In the genomic region with DNA sequence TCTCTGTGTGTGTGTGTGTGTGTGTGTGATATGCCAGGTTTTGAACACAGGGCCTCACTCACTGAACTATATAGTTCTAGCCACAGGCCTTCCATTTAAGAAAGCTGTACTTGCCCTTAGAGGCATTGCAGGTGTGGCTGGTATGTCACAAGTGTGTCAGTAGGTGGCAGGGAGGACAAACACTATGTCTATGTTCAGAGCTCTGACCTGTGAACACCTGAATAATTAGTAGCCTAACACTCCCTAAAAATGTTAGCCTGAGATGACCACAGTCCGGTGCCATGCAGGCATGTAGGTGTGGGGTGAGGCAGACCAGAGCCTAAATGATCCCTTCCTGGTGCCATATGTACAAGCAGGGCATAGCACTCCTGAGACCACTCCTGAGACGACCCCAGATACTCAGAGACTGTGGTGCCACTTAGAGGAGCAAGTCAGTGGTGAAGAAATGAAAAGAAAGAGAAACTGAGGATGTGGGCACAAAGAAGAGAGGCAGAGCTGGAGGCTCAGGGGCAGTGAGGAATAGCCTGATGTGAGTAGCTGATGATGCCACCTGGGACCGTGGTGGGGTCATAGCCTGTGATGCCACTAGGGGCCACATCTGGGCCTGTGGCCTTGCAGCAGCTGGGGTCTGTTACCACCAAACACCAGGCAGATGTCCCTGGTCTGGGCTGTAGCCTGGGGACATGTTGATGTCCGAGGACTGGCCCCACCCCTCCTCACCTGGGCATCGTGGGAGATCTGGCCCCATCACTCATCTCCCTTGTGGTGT, we compare ENCODE assay signal across 22 mouse cellular contexts. TPM values are rescaled to one million over a fixed set of nuclear protein-coding genes. Genes with fewer than 3 reads are reported as not detected.
DNase-seq lines count a peak whose midpoint lies in the region; ATAC-seq lines count a peak whose summit lies in the region.
"Had no signal": no experiment of that assay in that cellular context is flagged by ENCODE, and none has a peak within 500 bp of the region (broad histone marks: within the 10 kb centered on the region; RNA-seq: fewer than 3 reads in every experiment).

No protein-coding gene starts in this region.

- no peaks in the 10 kb centered on the region for H3K9me3 ChIP-seq in embryonic facial prominence, embryonic 12.5 days
- no peaks in the 10 kb centered on the region for H3K9me3 ChIP-seq in embryonic facial prominence, embryonic 10.5 days
- no peaks in the 10 kb centered on the region for H3K9me3 ChIP-seq in kidney, embryonic 16.5 days (ENCODE audit: low read length)
- no peaks in the 10 kb centered on the region for H3K9me3 ChIP-seq in midbrain, embryonic 13.5 days
- H3K9me3 ChIP-seq in midbrain, embryonic 14.5 days (ENCODE audit: control insufficient read depth, low read length), result no peaks in the 10 kb centered on the region
- no peaks in the 10 kb centered on the region for H3K9me3 ChIP-seq in stomach, embryonic 16.5 days (replicated peaks; ENCODE audit: control insufficient read depth, low read length)
- H3K9me3 ChIP-seq: heart, embryonic 10.5 days; hindbrain, embryonic 10.5 days; limb, embryonic 12.5 days; liver, embryonic 13.5 days had no signal

- H3K4me2 ChIP-seq in embryonic facial prominence, embryonic 12.5 days (replicated peaks), result no peak overlapping the region
- H3K4me2 ChIP-seq in kidney, embryonic 16.5 days (replicated peaks; ENCODE audit: low read depth, low read length), result no peak overlapping the region
- no peak overlapping the region for H3K4me2 ChIP-seq in midbrain, embryonic 13.5 days (replicated peaks)
- no peak overlapping the region for H3K4me2 ChIP-seq in midbrain, embryonic 14.5 days (ENCODE audit: low read length)
- H3K4me2 ChIP-seq in stomach, embryonic 16.5 days (ENCODE audit: low read depth, low read length), result no peak overlapping the region
- H3K4me2 ChIP-seq: limb, embryonic 12.5 days; liver, embryonic 13.5 days; lung, embryonic 14.5 days had no signal

- H3K9ac ChIP-seq in embryonic facial prominence, embryonic 12.5 days, result no peak overlapping the region
- no peak overlapping the region for H3K9ac ChIP-seq in kidney, embryonic 16.5 days (replicated peaks; ENCODE audit: low read length)
- no peak overlapping the region for H3K9ac ChIP-seq in midbrain, embryonic 13.5 days (replicated peaks)
- no peak overlapping the region for H3K9ac ChIP-seq in midbrain, embryonic 14.5 days (replicated peaks; ENCODE audit: low read length)
- H3K9ac ChIP-seq in stomach, embryonic 16.5 days (ENCODE audit: low read length), result no peak overlapping the region
- H3K9ac ChIP-seq: forebrain, postnatal 0 days; limb, embryonic 12.5 days; liver, embryonic 13.5 days; lung, embryonic 14.5 days had no signal

- 75% methylated on average over 5 of the region's 5 CpGs for WGBS in embryonic facial prominence, embryonic 12.5 days
- 73% methylated on average over 5 of the region's 5 CpGs for WGBS in embryonic facial prominence, embryonic 10.5 days
- WGBS in kidney, embryonic 16.5 days, result 73% methylated on average over 5 of the region's 5 CpGs
- 77% methylated on average over 5 of the region's 5 CpGs for WGBS in midbrain, embryonic 13.5 days
- 83% methylated on average over 5 of the region's 5 CpGs for WGBS in midbrain, embryonic 14.5 days
- 68% methylated on average over 5 of the region's 5 CpGs for WGBS in stomach, embryonic 16.5 days

- H3K4me3 ChIP-seq in embryonic facial prominence, embryonic 12.5 days, result no peak overlapping the region
- no peak overlapping the region for H3K4me3 ChIP-seq in embryonic facial prominence, embryonic 10.5 days
- no peak overlapping the region for H3K4me3 ChIP-seq in kidney, embryonic 16.5 days (ENCODE audit: low read length)
- no peak overlapping the region for H3K4me3 ChIP-seq in midbrain, embryonic 13.5 days (replicated peaks)
- no peak overlapping the region for H3K4me3 ChIP-seq in midbrain, embryonic 14.5 days (replicated peaks; ENCODE audit: low read depth, low read length)
- no peak overlapping the region for H3K4me3 ChIP-seq in stomach, embryonic 16.5 days (replicated peaks; ENCODE audit: low read length)
- H3K4me3 ChIP-seq: heart, embryonic 10.5 days; hindbrain, embryonic 10.5 days; limb, embryonic 12.5 days; liver, embryonic 13.5 days had no signal

- 0 out of 2 replicates have a peak, but pooled peaks have one; percentile 19 for ATAC-seq in embryonic facial prominence, embryonic 12.5 days (ENCODE audit: insufficient number of reproducible peaks, insufficient read depth, low FRiP score, low TSS enrichment)
- ATAC-seq in kidney, embryonic 16.5 days (ENCODE audit: low FRiP score, low TSS enrichment), result peak; percentile 31; the same call in 1 of the 2 replicates
- ATAC-seq in midbrain, embryonic 13.5 days, result 0 out of 2 replicates have a peak, but pooled peaks have one; percentile 27
- no peak for ATAC-seq in midbrain, embryonic 14.5 days (ENCODE audit: low FRiP score, low TSS enrichment)
- 0 out of 2 replicates have a peak, but pooled peaks have one; percentile 24 for ATAC-seq in stomach, embryonic 16.5 days (ENCODE audit: insufficient read depth, low FRiP score)
- ATAC-seq: forebrain, postnatal 0 days; hindbrain, embryonic 16.5 days had no signal

- no peaks in the 10 kb centered on the region for H3K27me3 ChIP-seq in embryonic facial prominence, embryonic 12.5 days
- no peaks in the 10 kb centered on the region for H3K27me3 ChIP-seq in embryonic facial prominence, embryonic 10.5 days (replicated peaks; ENCODE audit: low read depth, poor library complexity, severe bottlenecking)
- H3K27me3 ChIP-seq in kidney, embryonic 16.5 days (ENCODE audit: insufficient read depth, low read length), result no peaks in the 10 kb centered on the region
- no peaks in the 10 kb centered on the region for H3K27me3 ChIP-seq in midbrain, embryonic 13.5 days
- H3K27me3 ChIP-seq in midbrain, embryonic 14.5 days (ENCODE audit: control insufficient read depth, insufficient read depth, low read length), result no peaks in the 10 kb centered on the region
- no peaks in the 10 kb centered on the region for H3K27me3 ChIP-seq in stomach, embryonic 16.5 days (ENCODE audit: control insufficient read depth, insufficient read depth, low read length)
- H3K27me3 ChIP-seq: limb, embryonic 12.5 days; liver, embryonic 13.5 days had no signal

- no peaks in the 10 kb centered on the region for H3K4me1 ChIP-seq in embryonic facial prominence, embryonic 12.5 days
- no peaks in the 10 kb centered on the region for H3K4me1 ChIP-seq in embryonic facial prominence, embryonic 10.5 days
- H3K4me1 ChIP-seq in kidney, embryonic 16.5 days (ENCODE audit: insufficient read depth, low read length), result 0 out of 2 replicates have a peak, but pooled peaks cover 3% of the 10 kb centered on the region
- no peaks in the 10 kb centered on the region for H3K4me1 ChIP-seq in midbrain, embryonic 13.5 days (replicated peaks)
- no peaks in the 10 kb centered on the region for H3K4me1 ChIP-seq in midbrain, embryonic 14.5 days (ENCODE audit: control insufficient read depth, insufficient read depth, low read length)
- H3K4me1 ChIP-seq in stomach, embryonic 16.5 days (ENCODE audit: control insufficient read depth, insufficient read depth, low read length), result no peaks in the 10 kb centered on the region
- H3K4me1 ChIP-seq: hindbrain, embryonic 10.5 days; limb, embryonic 12.5 days had no signal

- H3K27ac ChIP-seq in embryonic facial prominence, embryonic 12.5 days, result no peak overlapping the region
- no peak overlapping the region for H3K27ac ChIP-seq in embryonic facial prominence, embryonic 10.5 days (replicated peaks)
- H3K27ac ChIP-seq in kidney, embryonic 16.5 days (ENCODE audit: low read length), result no peak overlapping the region
- no peak overlapping the region for H3K27ac ChIP-seq in midbrain, embryonic 13.5 days
- H3K27ac ChIP-seq in midbrain, embryonic 14.5 days (replicated peaks; ENCODE audit: low read depth, low read length), result no peak overlapping the region
- no peak overlapping the region for H3K27ac ChIP-seq in stomach, embryonic 16.5 days (ENCODE audit: low read length)
- H3K27ac ChIP-seq: hindbrain, embryonic 10.5 days; limb, embryonic 12.5 days; liver, embryonic 13.5 days; macrophage had no signal

- DNase-seq in embryonic facial prominence, embryonic 10.5 days (ENCODE audit: low spot score), result no peak
- no peak for DNase-seq in kidney, postnatal 25 days
- no peak for DNase-seq in midbrain, embryonic 14.5 days
- DNase-seq: adrenal gland, postnatal 36 days; cerebellum, adult 9-10 months; forebrain, postnatal 0 days; gastrocnemius, postnatal 25 days; kidney, postnatal 14 days; layer of hippocampus, postnatal 36 days; liver, embryonic 13.5 days; lung, embryonic 14.5 days; thymus, adult 18-20 months; thymus, postnatal 36 days had no signal

- no peaks in the 10 kb centered on the region for H3K36me3 ChIP-seq in embryonic facial prominence, embryonic 12.5 days
- H3K36me3 ChIP-seq in embryonic facial prominence, embryonic 10.5 days (replicated peaks), result no peaks in the 10 kb centered on the region
- no peaks in the 10 kb centered on the region for H3K36me3 ChIP-seq in kidney, embryonic 16.5 days (ENCODE audit: insufficient read depth, low read length)
- no peaks in the 10 kb centered on the region for H3K36me3 ChIP-seq in midbrain, embryonic 13.5 days
- H3K36me3 ChIP-seq in midbrain, embryonic 14.5 days (ENCODE audit: control insufficient read depth, insufficient read depth, low read length), result no peaks in the 10 kb centered on the region
- H3K36me3 ChIP-seq in stomach, embryonic 16.5 days (ENCODE audit: control insufficient read depth, insufficient read depth, low read length), result no peaks in the 10 kb centered on the region
- H3K36me3 ChIP-seq: heart, embryonic 10.5 days; hindbrain, embryonic 10.5 days; limb, embryonic 12.5 days; liver, embryonic 13.5 days had no signal

RNA-seq across cellular contexts. Expression of a gene that starts 11.3 kb away (rescaled TPM):
- 97.2 and 98.1 TPM in 2 replicates for polyA plus RNA-seq in embryonic facial prominence, embryonic 12.5 days (2016; fragmentation: Nextera tagmentation; extraction: Ambion mirVana)
- 94.8 and 97.0 TPM in 2 replicates for polyA plus RNA-seq in embryonic facial prominence, embryonic 10.5 days (2016; fragmentation: Nextera tagmentation; extraction: Ambion mirVana)
- 62.9 and 74.6 TPM in 2 replicates for polyA plus RNA-seq in kidney, embryonic 16.5 days (2015; fragmentation: Nextera tagmentation; extraction: Ambion mirVana)
- 109 and 127 TPM in 2 replicates for polyA plus RNA-seq in midbrain, embryonic 13.5 days (2015; fragmentation: Nextera tagmentation; extraction: Ambion mirVana)
- 97.0 and 102 TPM in 2 replicates for polyA plus RNA-seq in midbrain, embryonic 14.5 days (2014; fragmentation: Nextera tagmentation; extraction: Ambion mirVana)
- 58.3 and 61.6 TPM in 2 replicates for polyA plus RNA-seq in stomach, embryonic 16.5 days (2015; fragmentation: Nextera tagmentation; extraction: Ambion mirVana)
